Mouse (Mus musculus) lung, postnatal 0 days (tissue): ENCODE results near the gene Diexf. TPM values are rescaled to one million over a fixed set of nuclear protein-coding genes. Genes with fewer than 3 reads are reported as not detected.

Experiments
- ATAC-seq: fragments of 200-750 bp; cut with Nextera tagmentation; 2 replicates; pipeline ENCODE4 v1.8.0; 2017; ENCODE audit warnings: moderate library complexity
- DNase-seq: peaks from one replicate; pipeline ENCODE4 v3.0.0-alpha.2; 2016; ENCODE audit warnings: low spot score
- H3K27ac ChIP-seq: fragments of 300-500 bp; sonication (generic); 2 replicates; pipeline ENCODE4 v1.5.1; 2014; ENCODE audit warnings: antibody characterized with exemption, mild to moderate bottlenecking, low read length, mixed read lengths
- H3K27me3 ChIP-seq: fragments of 300-500 bp; sonication (generic); replicated peaks from 2 replicates; pipeline ENCODE4 v1.6.1; 2014; ENCODE audit warnings: low read length, mixed read lengths; ENCODE audit not compliant: insufficient read depth
- H3K36me3 ChIP-seq: fragments of 300-500 bp; sonication (generic); 2 replicates; pipeline ENCODE4 v1.6.1; 2014; ENCODE audit warnings: low read length, mixed read lengths; ENCODE audit not compliant: insufficient read depth
- H3K4me1 ChIP-seq: fragments of 300-500 bp; sonication (generic); 2 replicates; pipeline ENCODE4 v1.6.1; 2014; ENCODE audit warnings: antibody characterized with exemption, low read depth, low read length, mixed read lengths; ENCODE audit not compliant: insufficient read depth
- H3K4me2 ChIP-seq: fragments of 300-500 bp; sonication (generic); replicated peaks from 2 replicates; pipeline ENCODE4 v1.6.1; 2014; ENCODE audit warnings: low read depth, mild to moderate bottlenecking, low read length, moderate library complexity, mixed read lengths
- H3K4me3 ChIP-seq: fragments of 300-500 bp; sonication (generic); 2 replicates; pipeline ENCODE4 v1.5.1; 2014; ENCODE audit warnings: low read depth, low read length
- H3K9ac ChIP-seq: fragments of 300-500 bp; sonication (generic); replicated peaks from 2 replicates; pipeline ENCODE4 v1.6.1; 2014; ENCODE audit warnings: low read depth, mild to moderate bottlenecking
- H3K9me3 ChIP-seq: fragments of 300-500 bp; sonication (generic); 2 replicates; pipeline ENCODE4 v1.6.1; 2016; ENCODE audit warnings: low read length, mixed read lengths
- CTCF ChIP-seq: IDR thresholded peaks from 2 replicates; pipeline ENCODE4 v1.5.1; 2016; ENCODE audit warnings: antibody characterized with exemption, mild to moderate bottlenecking
- EP300 ChIP-seq: IDR thresholded peaks from 2 replicates; pipeline ENCODE4 v1.6.1; 2016; ENCODE audit warnings: antibody characterized with exemption, mild to moderate bottlenecking, control low read depth
- WGBS: fragments of 180-500 bp; shearing (Covaris S2); extraction: QIAGEN DNeasy Blood & Tissue Kit; methylation state at CpG from one replicate; pipeline ENCODE4 v1.1.7; 2014; 5-methylcytosine and 5-hydroxymethylcytosine counted together
- polyA plus RNA-seq: library from polyadenylated mRNA; unstranded; fragments of >200 nt; fragmentation: Nextera tagmentation; extraction: Ambion mirVana; gene quantifications from 2 replicates; pipeline ENCODE4 v1.2.1, GENCODE M21; 2015

The Diexf gene
- polyA plus RNA-seq, 1 experiment from 2014 or later = 2.5 TPM

DNA sequence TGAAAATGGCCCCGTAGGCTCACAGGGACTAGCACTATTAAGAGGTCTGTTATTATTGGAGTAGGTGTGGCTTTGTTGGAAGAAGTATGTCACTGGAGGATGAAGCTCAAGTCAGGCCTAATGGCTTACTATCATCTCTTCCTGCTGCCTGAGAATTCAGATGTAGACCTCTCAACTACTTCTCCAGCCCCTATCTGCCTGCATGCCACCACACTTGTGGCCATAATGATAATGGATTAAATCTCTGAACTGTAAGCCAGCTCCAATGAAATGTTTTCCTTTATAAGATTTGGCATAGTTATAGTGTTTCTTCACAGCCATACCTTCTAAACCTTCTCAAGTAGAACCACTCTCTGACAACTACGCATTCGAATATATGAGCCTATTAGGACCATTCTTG lies 67.5 kb downstream of the Diexf start:
- Histone ChIP-seq H3K36me3 (no peaks in the 10 kb centered on the region), H3K4me3 (no peak overlapping the region), H3K4me1 (no peaks in the 10 kb centered on the region), H3K27ac (no peak overlapping the region), H3K4me2 (no peak overlapping the region), H3K9ac (no peak overlapping the region), H3K27me3 (no peaks in the 10 kb centered on the region), H3K9me3 (no peaks in the 10 kb centered on the region)
- 85% methylated on average over 3 of the region's 3 CpGs for WGBS
- TF ChIP-seq EP300 (no peak), CTCF (no peak)
- ATAC-seq (no peak), DNase-seq (no peak)

DNA sequence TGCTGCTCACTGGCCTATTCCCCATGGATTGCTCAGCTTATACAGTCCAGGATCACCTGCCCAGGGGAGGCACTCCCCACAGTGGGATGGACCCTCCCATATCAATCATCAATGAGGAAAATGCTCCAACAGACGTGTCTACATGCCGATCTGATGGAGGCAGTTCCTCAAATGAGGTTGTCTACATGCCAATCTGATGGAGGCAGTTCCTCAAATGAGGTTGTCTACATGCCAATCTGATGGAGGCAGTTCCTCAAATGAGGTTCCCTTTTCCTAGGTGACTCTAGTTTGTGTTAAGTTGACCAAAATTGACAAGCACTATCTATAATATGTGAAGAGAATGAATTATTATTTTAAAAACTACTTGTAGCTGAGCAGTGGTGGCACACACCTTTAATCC lies 69.9 kb downstream of the Diexf start:
- Histone ChIP-seq H3K27ac (no peak overlapping the region), H3K9me3 (no peaks in the 10 kb centered on the region), H3K4me3 (no peak overlapping the region), H3K27me3 (no peaks in the 10 kb centered on the region), H3K9ac (no peak overlapping the region), H3K36me3 (no peaks in the 10 kb centered on the region), H3K4me2 (no peak overlapping the region), H3K4me1 (no peaks in the 10 kb centered on the region)
- TF ChIP-seq CTCF = no peak
- no peak for TF ChIP-seq EP300
- WGBS = 64% methylated on average over 2 of the region's 2 CpGs
- DNase-seq (no peak), ATAC-seq (no peak)

DNA sequence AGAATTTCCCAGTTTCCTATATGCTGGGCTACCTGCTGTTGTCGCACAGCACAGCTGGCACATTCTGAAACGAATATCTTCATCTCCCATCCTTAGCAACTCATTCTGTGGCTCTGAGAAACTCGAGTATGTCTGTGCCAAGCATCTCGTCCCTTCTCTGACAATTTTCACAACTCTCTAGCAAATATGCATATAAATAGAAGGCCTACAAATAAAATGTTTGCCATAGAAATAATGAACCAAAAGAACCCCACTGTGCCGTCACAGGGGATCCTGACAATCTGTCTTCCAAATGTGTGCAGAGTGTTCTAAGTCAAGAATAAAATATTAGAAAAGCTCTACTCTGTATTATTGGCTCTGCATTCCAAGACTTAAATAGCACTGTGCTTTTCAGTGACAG lies 70.5 kb downstream of the Diexf start:
- Histone ChIP-seq H3K4me2 (no peak overlapping the region), H3K27me3 (no peaks in the 10 kb centered on the region), H3K9ac (no peak overlapping the region), H3K4me1 (no peaks in the 10 kb centered on the region), H3K9me3 (no peaks in the 10 kb centered on the region), H3K27ac (no peak overlapping the region), H3K36me3 (no peaks in the 10 kb centered on the region), H3K4me3 (no peak overlapping the region)
- no peak for DNase-seq
- TF ChIP-seq EP300 (no peak), CTCF (no peak)
- ATAC-seq = no peak
- 74% methylated on average over 5 of the region's 5 CpGs for WGBS

DNA sequence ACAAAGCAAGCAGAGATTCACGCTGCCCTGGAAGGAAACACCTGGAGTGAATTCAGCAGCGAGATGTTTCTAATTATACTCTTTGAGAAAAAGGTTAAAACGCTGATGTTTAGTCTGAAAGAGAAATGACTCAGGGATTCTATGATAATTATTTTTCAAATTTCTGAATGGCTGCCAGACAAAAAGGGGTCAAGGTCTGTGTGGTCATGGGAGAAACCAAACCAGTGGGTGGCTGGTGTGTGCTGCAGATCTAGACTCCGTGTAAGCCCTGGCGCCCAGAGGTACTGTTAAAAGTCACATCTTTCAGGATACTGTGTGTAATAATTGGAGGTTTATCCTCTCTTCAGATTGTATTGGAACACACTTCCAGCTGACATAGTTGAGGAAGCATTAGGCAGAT lies 75.7 kb downstream of the Diexf start:
- Histone ChIP-seq H3K27me3 (no peaks in the 10 kb centered on the region), H3K36me3 (no peaks in the 10 kb centered on the region), H3K4me3 (no peak overlapping the region), H3K9ac (no peak overlapping the region), H3K27ac (no peak overlapping the region), H3K4me2 (no peak overlapping the region), H3K9me3 (no peaks in the 10 kb centered on the region), H3K4me1 (no peaks in the 10 kb centered on the region)
- TF ChIP-seq EP300 (no peak), CTCF (no peak)
- WGBS = 60% methylated on average over 5 of the region's 5 CpGs
- no peak for DNase-seq
- ATAC-seq = no peak

DNA sequence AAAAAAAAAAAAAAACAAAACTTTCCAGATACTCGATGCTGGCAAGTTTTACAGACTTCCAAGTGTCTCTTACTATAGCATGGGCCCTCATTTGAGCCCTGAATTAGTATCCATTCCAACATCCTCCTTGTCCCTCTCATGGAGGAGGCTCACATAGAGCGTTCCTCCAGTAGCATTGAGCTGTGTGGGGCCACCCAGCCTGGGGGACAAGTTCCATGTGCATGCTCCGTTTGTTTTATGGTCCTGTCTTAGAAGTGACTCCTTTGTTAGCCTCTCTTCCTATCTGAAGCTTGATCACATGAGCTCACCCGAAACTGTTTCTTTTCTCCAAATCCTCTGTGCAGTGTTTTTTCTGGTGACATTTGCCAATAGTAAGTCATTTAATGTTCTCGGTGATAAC lies 77.0 kb downstream of the Diexf start:
- H3K27ac ChIP-seq = no peak overlapping the region
- no peak overlapping the region for H3K9ac ChIP-seq
- no peak for DNase-seq
- TF ChIP-seq CTCF = no peak
- no peak for TF ChIP-seq EP300
- H3K9me3 ChIP-seq = no peaks in the 10 kb centered on the region
- no peak for ATAC-seq
- H3K4me1 ChIP-seq = no peaks in the 10 kb centered on the region
- H3K36me3 ChIP-seq = no peaks in the 10 kb centered on the region
- 61% methylated on average over 5 of the region's 5 CpGs for WGBS
- H3K4me2 ChIP-seq = no peak overlapping the region
- no peaks in the 10 kb centered on the region for H3K27me3 ChIP-seq
- H3K4me3 ChIP-seq = no peak overlapping the region

DNA sequence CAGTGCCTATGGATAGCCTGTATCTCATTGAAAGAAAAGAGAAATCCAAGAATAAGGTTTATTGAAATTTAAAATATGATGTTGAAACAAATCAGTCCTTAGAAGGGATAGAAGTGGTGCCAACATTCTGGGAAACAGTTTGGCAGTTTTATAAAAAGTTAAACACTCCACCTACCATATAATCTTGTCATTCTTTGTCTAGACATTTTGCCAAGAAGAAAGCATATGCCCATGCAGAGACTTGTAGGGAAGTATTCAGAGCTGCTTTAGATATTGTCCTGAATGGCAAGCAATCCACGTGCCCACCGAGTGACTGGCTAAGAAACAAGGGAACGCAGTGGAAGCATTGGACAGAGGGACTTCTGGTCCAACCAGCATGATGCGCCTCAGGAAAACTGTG lies 82.5 kb downstream of the Diexf start:
- Histone ChIP-seq H3K9ac (no peak overlapping the region), H3K4me1 (no peaks in the 10 kb centered on the region), H3K36me3 (no peaks in the 10 kb centered on the region), H3K4me2 (no peak overlapping the region), H3K27ac (no peak overlapping the region), H3K27me3 (no peaks in the 10 kb centered on the region), H3K4me3 (no peak overlapping the region), H3K9me3 (no peaks in the 10 kb centered on the region)
- no peak for ATAC-seq
- DNase-seq = no peak
- TF ChIP-seq CTCF = no peak
- no peak for TF ChIP-seq EP300
- WGBS = 90% methylated on average over 4 of the region's 4 CpGs

DNA sequence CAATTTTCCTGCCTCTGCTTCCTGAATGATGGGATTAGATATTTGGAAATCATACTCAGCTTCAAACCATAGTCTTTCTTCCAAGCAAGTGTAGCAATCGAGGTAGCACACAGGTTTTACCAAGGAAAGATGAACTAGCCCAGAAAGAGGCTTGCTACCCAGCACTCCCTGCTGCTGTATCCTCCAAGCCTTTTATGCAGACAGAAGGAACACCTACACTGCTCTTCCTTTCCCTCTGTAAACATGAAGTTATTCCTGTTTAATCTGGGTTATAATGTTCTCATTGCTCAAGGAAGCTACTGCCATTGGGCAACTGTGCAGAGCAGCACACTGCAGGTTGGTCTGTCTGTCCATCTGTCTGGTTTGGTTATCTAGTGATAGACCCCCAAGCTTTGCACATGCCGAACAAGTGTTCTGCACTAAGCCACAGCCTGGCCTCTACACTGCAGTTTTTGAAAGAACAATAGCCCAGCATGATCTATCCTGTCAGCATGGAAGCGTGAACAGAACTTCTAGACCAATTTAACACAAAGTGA lies 87.2 kb downstream of the Diexf start:
- TF ChIP-seq CTCF (no peak), EP300 (no peak)
- ATAC-seq = no peak
- Histone ChIP-seq H3K4me1 (no peaks in the 10 kb centered on the region), H3K9me3 (no peaks in the 10 kb centered on the region), H3K27ac (no peak overlapping the region), H3K4me2 (no peak overlapping the region), H3K36me3 (no peaks in the 10 kb centered on the region), H3K4me3 (no peak overlapping the region), H3K27me3 (no peaks in the 10 kb centered on the region), H3K9ac (no peak overlapping the region)
- 64% methylated on average over 3 of the region's 3 CpGs for WGBS
- no peak for DNase-seq

Other genes with a start within 250 kb of the Diexf start
- gene Syt14, start 94.5 kb downstream of the Diexf start, polyA plus RNA-seq = 0.18 and 0.30 TPM in 2 replicates
- gene Irf6, start 22.8 kb upstream of the Diexf start, polyA plus RNA-seq = 14.3 and 17.0 TPM in 2 replicates
- 8.3 and 8.4 TPM in 2 replicates for gene A130010J15Rik, start 37.8 kb upstream of the Diexf start, polyA plus RNA-seq
- gene Traf3ip3, start 71.4 kb upstream of the Diexf start, polyA plus RNA-seq = 3.0 and 3.6 TPM in 2 replicates
- 62.8 and 63.1 TPM in 2 replicates for gene Lamb3, start 77.4 kb upstream of the Diexf start, polyA plus RNA-seq
- gene Hsd11b1, start 133.8 kb upstream of the Diexf start, polyA plus RNA-seq = 184 and 200 TPM in 2 replicates
- gene G0s2, start 142.9 kb upstream of the Diexf start, polyA plus RNA-seq = 185 and 216 TPM in 2 replicates
- gene Camk1g, start 240.0 kb upstream of the Diexf start, polyA plus RNA-seq = 14.4 and 15.9 TPM in 2 replicates